Mouse (Mus musculus) bone marrow, adult 2 months (tissue): ENCODE data around the gene Prom2. TPM values are rescaled to one million over a fixed set of nuclear protein-coding genes. Genes with fewer than 3 reads are reported as not detected.
A peak's percentile ranks its signal among the peaks of the same experiment; 100 is the strongest.

Experiments
- H3K27ac ChIP-seq: fragments of 200-500 bp; 2 replicates; pipeline ENCODE4 v1.5.1; 2012; ENCODE audit warnings: low read depth, mild to moderate bottlenecking, control low read depth, inconsistent platforms, low read length; ENCODE audit not compliant: control insufficient read depth, poor library complexity, insufficient read depth
- H3K4me1 ChIP-seq: fragments of 200-500 bp; 2 replicates; pipeline ENCODE4 v1.6.1; 2011; ENCODE audit warnings: low read length; ENCODE audit not compliant: control insufficient read depth, insufficient read depth
- H3K4me3 ChIP-seq: fragments of 200-500 bp; replicated peaks from 2 replicates; pipeline ENCODE3; 2011; ENCODE audit warnings: mild to moderate bottlenecking, low read depth, low read length, control low read depth; ENCODE audit not compliant: control insufficient read depth
- CTCF ChIP-seq: fragments of 200-500 bp; IDR thresholded peaks from 2 replicates; pipeline ENCODE4 v1.5.1; 2011; ENCODE audit warnings: low read length, control low read depth; ENCODE audit not compliant: control insufficient read depth, insufficient read depth
- POLR2A ChIP-seq: fragments of 200-500 bp; IDR thresholded peaks from 2 replicates; pipeline ENCODE4 v1.6.1; 2011; ENCODE audit warnings: low read depth, mild to moderate bottlenecking, control low read depth, low read length, borderline replicate concordance; ENCODE audit not compliant: control insufficient read depth
- whole genome bisulfite sequencing: fragments of 180-500 bp; shearing (Covaris S2); methylation state at CpG from one replicate; pipeline ENCODE4 v1.1.7; 2018; 5-methylcytosine and 5-hydroxymethylcytosine counted together
- polyA plus RNA-seq: library from polyadenylated mRNA; stranded (reverse); fragments of >200 nt; gene quantifications from 2 replicates; pipeline ENCODE4 v1.2.4, GENCODE M21; 2011; ENCODE audit warnings: low replicate concordance; ENCODE audit not compliant: missing spikeins, insufficient read depth, insufficient read length

Gene Prom2
- polyA plus RNA-seq: not detected in 2 replicates

GRCm38 (mm10) chr2:127541185-127541584 is at the start of gene Prom2:
TSS of gene Prom2 (minus strand) at chr2:127541467.
- no peak within 1 kb of the TSS for H3K27ac ChIP-seq
- TF ChIP-seq POLR2A: no peak
- TF ChIP-seq CTCF: no peak
- H3K4me1 ChIP-seq: no peaks in the 10 kb centered on the region
- WGBS: 37% methylated on average over 29 of the region's 29 CpGs
- no peak within 1 kb of the TSS for H3K4me3 ChIP-seq

GRCm38 (mm10) chr2:127590840-127591239 is 49.6 kb upstream of the Prom2 start:
- 38% methylated on average over 4 of the region's 4 CpGs for WGBS
- Histone ChIP-seq H3K4me1 (peaks cover 3% of the 10 kb centered on the region; the same call in 1 of the 2 replicates), H3K27ac (no peak overlapping the region), H3K4me3 (no peak overlapping the region)
- TF ChIP-seq POLR2A: no peak
- no peak for TF ChIP-seq CTCF

GRCm38 (mm10) chr2:127590204-127590603 is 48.9 kb upstream of the Prom2 start:
- Histone ChIP-seq H3K4me3 (peak overlapping the region; percentile 24), H3K4me1 (peaks cover 3% of the 10 kb centered on the region; the same call in 1 of the 2 replicates), H3K27ac (no peak overlapping the region)
- WGBS: 53% methylated on average over 15 of the region's 15 CpGs
- TF ChIP-seq CTCF (no peak), POLR2A (no peak)

- no peak overlapping the region for H3K27ac ChIP-seq
- no peak overlapping the region for H3K4me3 ChIP-seq
- TF ChIP-seq POLR2A (no peak), CTCF (no peak)
- WGBS: 81% methylated on average over 9 of the region's 9 CpGs
- H3K4me1 ChIP-seq: peaks cover 3% of the 10 kb centered on the region; the same call in 1 of the 2 replicates
Observed at GRCm38 (mm10) chr2:127588897-127589296, 47.6 kb upstream of the Prom2 start.

- TF ChIP-seq POLR2A (no peak), CTCF (no peak)
- WGBS: 1% methylated on average over 22 of the region's 22 CpGs
- Histone ChIP-seq H3K4me1 (peaks cover 3% of the 10 kb centered on the region; the same call in 1 of the 2 replicates), H3K4me3 (peak overlapping the region; percentile 84), H3K27ac (peak overlapping the region; percentile 92; the same call in 1 of the 2 replicates)
Observed at GRCm38 (mm10) chr2:127587514-127587844, 46.2 kb upstream of the Prom2 start.

GRCm38 (mm10) chr2:127586694-127587513 is 45.6 kb upstream of the Prom2 start, which contains the start of the genes Zfp661 and Mrps5:
TSS of gene Zfp661 (minus strand) at chr2:127587094.
TSS of gene Mrps5 (plus strand) at chr2:127587222.
- TF ChIP-seq CTCF: peak; percentile 32; the same call in 1 of the 2 replicates
- peak; percentile 83; the same call in 1 of the 2 replicates for TF ChIP-seq POLR2A
- Histone ChIP-seq H3K27ac (peak within 1 kb of the TSS; percentile 92), H3K4me3 (peak within 1 kb of the TSS; percentile 84), H3K4me1 (peaks cover 3% of the 10 kb centered on the region; the same call in 1 of the 2 replicates)
- 5% methylated on average over 39 of the region's 39 CpGs for WGBS

- H3K27ac ChIP-seq: no peak overlapping the region
Observed at GRCm38 (mm10) chr2:127584436-127584858, 43.2 kb upstream of the Prom2 start.

GRCm38 (mm10) chr2:127573322-127573721 is 32.1 kb upstream of the Prom2 start:
- Histone ChIP-seq H3K27ac (no peak overlapping the region), H3K4me3 (no peak overlapping the region), H3K4me1 (no peaks in the 10 kb centered on the region)
- TF ChIP-seq POLR2A: no peak
- no peak for TF ChIP-seq CTCF
- WGBS: 72% methylated on average over 1 of the region's 1 CpGs

More at GRCm38 (mm10) chr2:127584436-127584858, 43.2 kb upstream of the Prom2 start:
- TF ChIP-seq POLR2A: peak; percentile 57; the same call in 1 of the 2 replicates
- no peak for TF ChIP-seq CTCF
- H3K4me1 ChIP-seq: peaks cover 3% of the 10 kb centered on the region; the same call in 1 of the 2 replicates
- H3K4me3 ChIP-seq: peak overlapping the region; percentile 91
- under 1% methylated on average over 24 of the region's 24 CpGs for WGBS
